In genomic region chr15:96124397-96124796, GRCm38 (mm10) we compare ENCODE assay signal across 19 mouse cellular contexts.
"Had no signal": no experiment of that assay in that cellular context is flagged by ENCODE, and none has a peak within 500 bp of the region (broad histone marks: within the 10 kb centered on the region; RNA-seq: fewer than 3 reads in every experiment).

No protein-coding gene starts in this region.

- H3K27ac ChIP-seq: limb, embryonic 10.5 days; limb, embryonic 13.5 days; liver, embryonic 12.5 days; liver, embryonic 15.5 days; lung, embryonic 15.5 days; midbrain, embryonic 10.5 days; midbrain, embryonic 15.5 days; neural tube, embryonic 12.5 days; neural tube, embryonic 15.5 days had no signal

- DNase-seq: kidney, adult 11 months; kidney, adult 8-10 months; kidney, postnatal 14 days; kidney, postnatal 4 days; liver; lung, adult 18-20 months; lung, postnatal 10 days; lung, postnatal 36 days; thymus, postnatal 25 days had no signal

- H3K27me3 ChIP-seq: limb, embryonic 13.5 days; liver, embryonic 12.5 days; liver, embryonic 15.5 days; lung, embryonic 15.5 days; megakaryocyte, embryonic 14.5 days; midbrain, embryonic 15.5 days; neural tube, embryonic 12.5 days; neural tube, embryonic 15.5 days had no signal

- H3K9me3 ChIP-seq: limb, embryonic 10.5 days; limb, embryonic 13.5 days; liver, embryonic 12.5 days; liver, embryonic 15.5 days; lung, embryonic 15.5 days; midbrain, embryonic 10.5 days; midbrain, embryonic 15.5 days; neural tube, embryonic 12.5 days; neural tube, embryonic 15.5 days had no signal

- H3K9ac ChIP-seq: limb, embryonic 13.5 days; liver, embryonic 12.5 days; liver, embryonic 15.5 days; lung, embryonic 15.5 days; midbrain, embryonic 15.5 days; neural tube, embryonic 12.5 days; neural tube, embryonic 15.5 days had no signal

- H3K4me1 ChIP-seq: limb, embryonic 10.5 days; limb, embryonic 13.5 days; liver, embryonic 12.5 days; liver, embryonic 15.5 days; lung, embryonic 15.5 days; megakaryocyte, embryonic 14.5 days; midbrain, embryonic 15.5 days; neural tube, embryonic 12.5 days; neural tube, embryonic 15.5 days had no signal

- H3K4me3 ChIP-seq: limb, embryonic 10.5 days; limb, embryonic 13.5 days; liver, embryonic 12.5 days; liver, embryonic 15.5 days; lung, embryonic 15.5 days; megakaryocyte, embryonic 14.5 days; midbrain, embryonic 10.5 days; midbrain, embryonic 15.5 days; neural tube, embryonic 12.5 days; neural tube, embryonic 15.5 days had no signal

- H3K36me3 ChIP-seq: limb, embryonic 10.5 days; limb, embryonic 13.5 days; liver, embryonic 12.5 days; liver, embryonic 15.5 days; lung, embryonic 15.5 days; midbrain, embryonic 10.5 days; midbrain, embryonic 15.5 days; neural tube, embryonic 12.5 days; neural tube, embryonic 15.5 days had no signal

- H3K4me2 ChIP-seq: limb, embryonic 13.5 days; liver, embryonic 12.5 days; liver, embryonic 15.5 days; lung, embryonic 15.5 days; midbrain, embryonic 15.5 days; neural tube, embryonic 12.5 days; neural tube, embryonic 15.5 days had no signal

- ATAC-seq: liver, embryonic 12.5 days; midbrain, embryonic 15.5 days had no signal
